Mouse (Mus musculus) CH12.LX (cell line): ENCODE data around the gene Sipa1l3.

Experiments
- CHD1 ChIP-seq: IDR thresholded peaks from 2 replicates; pipeline ENCODE4 v1.6.1; 2012; ENCODE audit warnings: low read depth, low read length, improper control_type of control experiment, inconsistent platforms
- CTCF ChIP-seq, 2 experiments: IDR thresholded peaks in 1 of 2; conservative IDR thresholded peaks in 1 of 2; 2 replicates each; pipeline ENCODE4 v1.5.1; 2011 to 2012; ENCODE audit warnings: low read depth in 2 of 2, low read length in 2 of 2, improper control_type of control experiment in 1 of 2, inconsistent platforms in 1 of 2, mild to moderate bottlenecking in 1 of 2, moderate library complexity in 1 of 2
- JUND ChIP-seq: conservative IDR thresholded peaks from 2 replicates; pipeline ENCODE4 v1.6.1; 2011; ENCODE audit warnings: low read depth, low read length, improper control_type of control experiment
- MAX ChIP-seq: IDR thresholded peaks from 2 replicates; pipeline ENCODE4 v1.6.1; 2011; ENCODE audit warnings: low read length, improper control_type of control experiment
- NELFE ChIP-seq: IDR thresholded peaks from 2 replicates; pipeline ENCODE4 v1.6.1; 2011; ENCODE audit warnings: low read depth, low read length, improper control_type of control experiment
- NRF1 ChIP-seq: IDR thresholded peaks from 2 replicates; pipeline ENCODE4 v1.6.1; 2014; ENCODE audit warnings: low read depth, mild to moderate bottlenecking, inconsistent platforms, low read length, improper control_type of control experiment, moderate library complexity
- POLR2A ChIP-seq: IDR thresholded peaks from 2 replicates; pipeline ENCODE4 v1.6.1; 2011; ENCODE audit warnings: low read depth, mild to moderate bottlenecking, improper control_type of control experiment, low read length
- POLR2AphosphoS2 ChIP-seq: IDR thresholded peaks from 2 replicates; pipeline ENCODE4 v1.6.1; 2011; ENCODE audit warnings: low read depth, low read length, improper control_type of control experiment
- UBTF ChIP-seq: IDR thresholded peaks from 2 replicates; pipeline ENCODE4 v1.6.1; 2012; ENCODE audit warnings: low read depth, mild to moderate bottlenecking, inconsistent platforms, low read length, improper control_type of control experiment, moderate library complexity
- USF1 ChIP-seq: IDR thresholded peaks from 2 replicates; pipeline ENCODE4 v1.6.1; 2014; ENCODE audit warnings: low read depth, mild to moderate bottlenecking, inconsistent platforms, low read length, improper control_type of control experiment
- ZKSCAN1 ChIP-seq: IDR thresholded peaks from 2 replicates; pipeline ENCODE4 v1.6.1; 2012; ENCODE audit warnings: low read depth, inconsistent platforms, low read length, improper control_type of control experiment, borderline replicate concordance

GRCm38 (mm10) chr7:29494854-29495253 lies 23.6 kb downstream of the Sipa1l3 start:
- TF ChIP-seq CTCF (conservative IDR thresholded peaks at IDR 0.05 in 1 of 2, IDR thresholded peaks at IDR 0.05 in 1 of 2; ENCODE audit: low read depth in 2 of 2, low read length in 2 of 2), result no peak
- TF ChIP-seq MAX, result no peak
- TF ChIP-seq NRF1, result no peak
- TF ChIP-seq POLR2A, result no peak
- TF ChIP-seq POLR2AphosphoS2, result no peak
- no peak for TF ChIP-seq CHD1
- no peak for TF ChIP-seq ZKSCAN1
- no peak for TF ChIP-seq USF1
- TF ChIP-seq NELFE, result no peak
- TF ChIP-seq JUND, result no peak
- TF ChIP-seq UBTF, result no peak
